Mouse (Mus musculus) urinary bladder, postnatal 36 days (tissue): ENCODE results near the gene Spa17.

Source experiments
- DNase-seq, 2 experiments: peaks; one replicate each; pipeline ENCODE4 v3.0.0; 2022; ENCODE audit warnings: low spot score in 2 of 2, mixed read lengths in 1 of 2

The Spa17 gene

DNA sequence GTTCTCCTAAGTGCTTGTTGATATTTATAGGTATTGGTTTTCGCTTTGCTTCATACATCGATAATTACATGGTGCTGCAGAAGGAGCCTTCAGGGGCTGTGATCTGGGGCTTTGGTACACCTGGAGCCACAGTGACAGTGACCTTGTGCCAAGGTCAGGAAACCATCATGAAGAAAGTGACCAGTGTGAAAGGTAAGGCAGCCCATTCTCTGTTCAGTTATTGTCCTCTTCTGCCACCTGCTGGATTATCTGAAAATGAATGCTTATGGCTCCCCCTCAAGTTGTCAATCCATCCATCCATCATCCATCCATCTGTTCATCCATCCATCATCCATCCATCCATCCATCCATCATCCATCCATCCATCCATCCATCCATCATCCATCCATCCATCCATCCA lies 3.2 kb upstream of the Spa17 start:
- DNase-seq: no peak

DNA sequence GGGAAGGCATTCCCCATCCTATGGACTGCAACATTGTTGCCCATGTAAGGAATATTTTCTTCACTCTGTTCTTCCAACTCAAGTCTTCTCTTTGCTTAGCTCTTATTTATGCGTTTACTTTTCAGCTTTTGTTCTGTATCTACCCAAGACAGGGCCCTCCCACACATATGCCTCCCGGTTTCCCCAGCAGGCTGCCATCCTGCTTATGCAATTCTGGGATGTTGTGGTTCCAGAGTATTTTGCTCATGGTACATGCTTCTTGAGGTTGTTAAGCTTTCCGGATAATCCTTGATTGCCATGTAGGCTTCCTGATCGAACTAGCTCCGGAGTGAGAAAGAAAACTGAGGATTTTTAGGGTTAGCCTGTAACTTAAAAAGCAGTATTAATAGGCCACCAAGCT lies 1.7 kb upstream of the Spa17 start:
- DNase-seq: no peak

DNA sequence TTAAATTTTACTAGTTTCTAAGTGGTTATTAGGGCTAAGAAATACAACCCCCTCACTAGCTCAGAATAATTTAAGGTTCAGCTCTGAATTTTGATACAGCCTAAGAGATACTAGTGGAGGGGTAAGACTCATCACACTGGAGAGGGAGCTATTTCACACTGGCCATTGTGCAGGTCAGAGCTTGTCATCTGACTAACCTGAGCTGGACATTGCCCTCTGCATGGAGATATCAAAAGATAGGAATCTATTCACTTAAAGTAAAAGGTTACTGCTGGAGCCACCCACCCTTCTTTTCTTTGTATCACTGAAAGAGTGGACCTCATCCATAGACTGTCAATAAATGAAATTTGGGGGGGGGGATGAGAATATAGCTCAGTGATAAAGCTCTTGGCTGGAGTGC lies 794 bp upstream of the Spa17 start:
- DNase-seq: no peak

DNA sequence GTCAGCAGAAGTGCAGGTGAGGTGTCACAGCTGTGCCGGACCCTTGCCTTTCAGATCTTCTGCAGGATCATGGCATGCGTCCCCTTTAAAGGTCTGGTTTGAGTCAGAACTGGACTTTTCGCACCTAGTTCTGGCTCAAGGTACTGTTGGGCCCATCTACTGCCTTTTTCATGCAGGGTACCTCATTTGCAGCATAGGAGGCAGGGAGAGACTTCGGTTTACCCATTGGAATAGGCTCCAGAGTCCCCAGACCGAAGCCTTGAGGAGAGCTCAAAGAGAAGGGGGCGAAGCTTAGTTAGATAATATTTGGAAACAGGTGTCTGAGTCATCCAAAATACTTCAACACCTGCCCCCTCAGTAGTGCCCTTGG lies 374 bp upstream of the Spa17 start:
- DNase-seq: no peak

DNA sequence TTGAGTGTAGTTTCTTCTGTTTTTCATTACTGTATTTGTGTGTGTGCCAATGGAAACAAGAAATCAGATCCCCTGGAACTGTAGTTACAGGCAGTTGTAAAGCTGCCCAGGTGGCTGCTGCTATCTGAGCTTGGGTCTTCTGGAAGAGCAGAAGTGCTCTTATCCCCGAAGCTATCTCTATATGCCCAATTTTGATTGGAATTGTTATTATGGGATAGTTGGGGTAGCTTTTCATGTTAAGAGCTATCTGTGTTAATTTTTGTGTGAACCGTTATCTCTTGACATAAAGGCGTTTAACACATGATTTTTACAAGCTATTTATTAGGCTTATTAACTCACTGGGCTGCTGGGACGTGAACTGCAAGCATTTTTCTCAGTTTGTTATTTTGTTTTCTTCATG lies 4.0 kb downstream of the Spa17 start:
- no peak for DNase-seq

DNA sequence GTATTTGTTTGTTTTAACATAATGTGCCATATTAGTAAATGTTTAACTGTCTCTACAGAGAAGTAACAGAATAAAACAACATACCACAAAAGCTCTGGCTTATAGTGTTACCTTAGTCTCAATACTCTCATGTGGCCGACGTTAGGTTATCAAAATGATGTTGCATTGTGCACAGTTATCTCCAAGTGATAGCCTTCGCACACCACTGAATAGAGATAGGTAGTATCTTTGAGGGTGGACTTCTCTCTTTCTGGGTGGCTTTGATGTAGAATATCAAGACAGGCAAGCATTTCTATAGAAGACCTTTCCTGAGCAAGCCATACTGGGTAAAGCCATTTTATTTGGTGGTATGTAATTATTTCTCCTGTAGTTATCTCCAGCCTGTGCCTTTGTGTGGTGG lies 8.4 kb downstream of the Spa17 start:
- no peak for DNase-seq

DNA sequence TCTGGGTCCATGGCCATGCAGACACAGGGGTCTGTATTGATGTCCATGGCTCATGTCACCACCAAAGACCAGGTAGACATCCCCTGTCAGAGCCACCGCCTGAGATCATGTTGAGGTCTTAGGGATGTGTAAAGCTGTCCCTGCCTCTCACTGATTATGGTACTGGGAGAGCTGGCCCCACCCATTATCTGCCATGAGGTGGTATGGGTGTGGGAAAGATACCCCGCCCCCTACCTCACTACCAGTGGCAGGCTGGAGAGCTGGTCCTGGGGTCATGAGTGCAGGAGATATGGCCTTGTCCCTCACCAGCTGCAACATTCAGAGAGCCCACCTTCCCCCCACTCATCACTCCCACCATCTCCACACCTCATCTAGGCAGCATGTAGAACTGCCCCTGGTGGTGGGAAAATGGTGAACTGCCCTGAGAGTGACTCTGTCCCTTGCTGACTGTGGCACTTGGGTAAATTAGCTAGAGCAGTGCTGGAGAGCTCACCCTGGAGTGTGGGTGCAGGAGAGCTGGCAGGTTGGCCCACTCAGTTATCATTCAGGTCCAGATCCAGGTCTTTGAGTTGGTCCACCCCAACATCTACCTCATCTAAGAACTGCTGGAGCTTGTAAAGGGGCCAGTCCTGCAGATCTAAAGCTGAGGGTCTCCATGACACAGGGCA lies 12.8 kb downstream of the Spa17 start:
- no peak for DNase-seq

DNA sequence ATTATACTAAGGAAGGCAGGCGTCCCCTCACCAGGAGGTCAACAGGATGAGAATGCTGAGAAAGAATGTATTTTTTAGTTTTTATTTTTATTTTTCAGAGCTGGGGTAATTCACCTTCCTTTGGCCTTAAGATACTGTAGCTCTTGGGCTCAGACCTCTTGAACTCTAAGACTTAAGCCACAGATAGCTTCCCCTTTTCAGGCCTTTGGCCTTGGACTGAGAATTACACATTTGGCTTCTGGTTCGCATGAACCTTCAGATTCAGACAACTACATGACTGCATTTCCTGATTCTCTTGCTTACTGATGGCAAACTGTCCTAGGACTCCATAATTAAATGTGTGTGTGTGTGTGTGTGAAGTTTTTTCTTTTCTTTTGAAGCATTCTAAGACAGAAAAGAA lies 14.9 kb downstream of the Spa17 start:
- DNase-seq: no peak

DNA sequence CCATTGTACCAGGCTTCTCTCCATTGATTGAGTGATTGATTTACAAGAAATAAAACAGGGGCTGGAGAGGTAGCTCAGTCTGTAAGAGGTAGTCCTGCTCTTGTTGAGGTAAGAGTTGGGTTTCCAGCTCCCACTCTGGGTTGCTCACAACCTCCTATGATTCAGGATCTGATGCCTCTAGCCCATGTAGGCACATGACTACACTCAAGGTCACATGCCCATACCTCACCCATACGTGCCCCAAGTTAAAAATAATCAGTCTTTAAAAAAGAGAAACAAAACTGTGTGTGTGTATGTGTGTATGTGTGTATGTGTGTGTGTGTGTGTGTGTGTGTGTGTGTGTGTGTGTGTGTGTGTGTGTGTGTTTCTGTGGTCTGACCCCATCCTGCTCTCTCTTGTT lies 18.0 kb downstream of the Spa17 start:
- no peak for DNase-seq

DNA sequence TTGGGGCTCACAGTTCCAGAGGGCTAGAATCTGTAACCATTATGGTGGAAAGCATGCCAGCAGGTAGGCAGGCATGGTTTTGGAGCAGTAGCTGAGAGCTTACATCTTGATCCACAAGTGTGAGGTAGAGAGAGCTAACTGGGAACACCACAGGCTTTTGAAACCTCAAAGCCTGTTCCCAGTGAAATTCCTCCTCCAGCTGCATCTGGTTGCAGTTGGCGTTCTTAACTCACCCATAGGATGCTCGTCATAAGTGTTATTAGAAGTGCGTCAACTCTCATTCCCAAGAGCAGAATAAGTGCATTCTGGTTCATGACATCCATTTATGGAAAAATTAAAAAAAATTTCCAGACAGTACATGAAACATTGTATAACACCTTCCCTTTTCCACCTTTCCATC lies 19.8 kb downstream of the Spa17 start:
- DNase-seq: no peak

DNA sequence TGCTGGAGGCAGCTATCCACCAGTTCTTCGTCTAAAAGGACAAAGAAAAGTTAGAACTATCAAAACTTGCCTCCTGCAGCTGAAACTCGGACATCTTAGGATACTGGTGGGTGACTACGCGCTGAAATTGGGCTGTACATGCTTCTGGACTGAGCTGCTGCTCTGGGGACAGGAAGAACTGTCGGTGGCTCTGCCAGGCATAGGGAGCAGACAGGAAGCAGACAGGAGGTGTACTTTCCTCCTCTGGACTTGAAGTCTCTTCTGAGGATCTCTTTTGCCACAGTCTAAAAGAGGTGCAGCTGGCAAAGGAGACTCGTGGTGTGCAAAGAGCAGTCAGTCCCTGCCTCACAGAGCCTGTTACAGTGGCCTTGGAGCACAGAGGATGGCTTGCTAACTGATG lies 20.9 kb downstream of the Spa17 start:
- no peak for DNase-seq

DNA sequence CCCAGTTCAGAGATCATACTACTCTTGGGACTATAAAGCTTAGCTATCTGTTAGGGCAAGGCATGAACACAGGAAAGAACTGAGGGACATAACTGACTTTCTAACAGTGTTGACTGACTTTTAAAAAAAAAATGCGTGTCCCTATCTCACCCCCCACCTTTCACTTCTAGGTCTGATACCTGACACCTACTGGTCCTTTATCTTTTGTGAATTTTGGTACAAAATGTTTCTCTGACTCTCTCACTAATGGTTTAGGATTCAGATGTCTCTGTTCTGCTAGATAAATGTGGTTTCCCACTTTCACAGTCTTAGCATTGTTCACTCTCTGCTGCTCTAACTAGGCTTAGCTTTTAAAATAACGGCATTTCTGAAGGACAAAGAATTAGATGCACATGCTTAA lies 21.5 kb downstream of the Spa17 start:
- no peak for DNase-seq

DNA sequence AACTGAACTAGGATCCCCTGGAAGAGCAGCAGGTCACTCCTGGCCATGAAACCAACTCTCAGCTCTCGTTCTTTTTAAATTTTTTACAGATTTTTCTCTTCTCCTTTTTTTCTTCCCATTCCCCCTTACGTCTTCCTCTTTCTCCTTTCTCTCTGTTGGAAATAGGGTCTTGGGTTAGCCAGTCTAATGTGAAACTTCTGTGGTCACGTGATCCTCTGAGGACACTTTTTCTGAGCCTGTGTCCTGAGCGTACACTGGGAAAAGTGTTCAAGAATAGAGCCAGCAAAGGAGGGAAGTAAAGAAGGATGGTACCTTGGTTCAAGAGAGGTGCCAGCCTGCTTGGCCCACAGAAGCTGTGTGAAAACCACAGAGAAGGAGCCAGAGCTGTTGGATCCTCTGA lies 23.1 kb downstream of the Spa17 start:
- DNase-seq: no peak

DNA sequence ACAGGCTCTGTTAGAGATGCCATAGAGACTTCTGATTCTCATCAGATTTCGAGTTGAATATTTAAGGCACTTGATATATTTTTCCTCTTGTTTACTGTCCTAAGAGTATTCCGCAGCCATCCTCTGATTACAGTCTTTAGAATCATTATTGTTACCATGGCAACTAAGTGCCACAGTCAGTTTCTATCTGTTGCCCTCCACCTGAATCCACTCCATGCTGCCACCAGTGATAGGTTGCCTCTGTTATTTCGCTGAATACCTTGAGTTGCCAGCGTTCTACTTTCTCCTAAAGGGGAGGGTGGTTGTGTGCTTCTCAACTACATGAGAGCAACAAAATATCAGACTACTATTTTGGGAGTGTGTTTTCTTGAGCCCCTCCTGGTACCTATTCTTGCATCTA lies 26.8 kb downstream of the Spa17 start:
- no peak for DNase-seq

DNA sequence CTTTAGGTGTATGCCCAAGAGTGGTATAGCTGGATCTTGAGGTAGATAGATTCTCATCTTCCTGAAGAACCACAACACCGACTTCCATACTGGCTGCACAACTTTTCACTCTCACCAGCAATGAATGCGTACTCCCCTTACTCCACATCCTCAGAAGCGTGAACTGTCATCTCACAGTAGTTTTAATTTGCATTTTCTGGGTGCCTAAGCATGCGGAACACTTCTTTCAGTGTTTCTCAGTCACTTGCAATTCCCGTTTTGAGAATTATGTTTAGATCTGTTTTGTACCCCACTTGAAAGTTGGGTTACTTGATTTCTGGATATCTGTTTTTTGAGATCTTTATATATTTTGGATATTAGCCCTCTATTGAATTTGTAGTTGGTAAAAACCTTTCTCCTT lies 29.9 kb downstream of the Spa17 start:
- DNase-seq: no peak

DNA sequence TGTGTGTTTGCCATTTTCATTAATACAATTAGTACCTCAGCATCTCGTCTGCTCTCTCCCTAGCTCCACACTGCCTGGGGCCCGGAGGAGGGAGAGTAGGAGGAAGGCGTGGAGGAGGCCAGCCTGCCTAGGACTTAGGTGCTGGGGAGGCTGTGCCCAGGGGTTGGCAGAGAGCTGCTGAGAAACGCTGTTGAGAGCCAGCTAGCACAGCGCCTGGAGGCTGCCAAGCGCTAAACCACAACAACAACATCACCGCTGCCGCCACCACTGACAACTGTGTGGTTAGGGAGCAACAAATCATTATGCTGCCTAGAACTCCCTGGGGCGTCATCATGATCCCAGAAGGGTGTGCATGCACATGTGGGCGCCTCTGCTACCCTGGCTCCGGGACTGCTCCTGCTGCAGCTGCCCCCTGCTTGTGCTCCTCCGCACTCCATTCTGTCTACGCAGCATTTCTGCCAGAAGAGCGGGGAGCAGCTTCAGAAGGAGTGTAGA lies 37.0 kb downstream of the Spa17 start:
- DNase-seq: no peak

DNA sequence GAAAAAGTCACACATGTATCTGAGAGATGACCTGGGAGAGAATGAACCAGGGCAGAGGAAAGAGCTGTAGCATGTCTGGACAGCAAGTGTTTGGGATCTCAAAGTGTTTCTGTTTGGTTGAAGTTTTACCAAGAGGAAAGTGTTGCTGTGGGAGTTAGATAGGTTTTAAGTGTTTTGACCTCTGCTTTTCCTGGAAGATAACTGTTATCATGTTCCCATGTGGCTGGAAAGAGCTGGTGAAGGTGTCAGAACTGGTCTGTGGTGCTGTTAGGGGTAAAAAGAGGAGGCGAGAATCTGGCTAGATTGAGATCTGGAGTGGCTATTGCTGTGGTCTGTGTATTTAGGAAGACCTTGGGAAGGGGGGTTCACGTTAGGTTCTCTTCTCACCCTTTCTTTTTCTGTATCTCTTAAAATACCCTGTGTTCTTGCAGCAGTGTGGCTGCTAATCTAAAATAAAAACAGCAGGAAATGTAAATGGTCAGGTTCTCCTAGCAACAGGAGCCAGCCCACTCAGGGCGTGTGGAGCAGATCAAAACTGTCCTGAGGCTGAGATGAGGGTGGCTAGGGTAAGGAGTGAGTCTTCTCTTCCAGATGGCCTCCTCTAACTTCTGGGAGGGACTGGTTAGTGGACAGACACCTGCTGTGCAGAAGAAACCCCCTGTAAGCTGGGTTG lies 41.2 kb downstream of the Spa17 start:
- no peak for DNase-seq

DNA sequence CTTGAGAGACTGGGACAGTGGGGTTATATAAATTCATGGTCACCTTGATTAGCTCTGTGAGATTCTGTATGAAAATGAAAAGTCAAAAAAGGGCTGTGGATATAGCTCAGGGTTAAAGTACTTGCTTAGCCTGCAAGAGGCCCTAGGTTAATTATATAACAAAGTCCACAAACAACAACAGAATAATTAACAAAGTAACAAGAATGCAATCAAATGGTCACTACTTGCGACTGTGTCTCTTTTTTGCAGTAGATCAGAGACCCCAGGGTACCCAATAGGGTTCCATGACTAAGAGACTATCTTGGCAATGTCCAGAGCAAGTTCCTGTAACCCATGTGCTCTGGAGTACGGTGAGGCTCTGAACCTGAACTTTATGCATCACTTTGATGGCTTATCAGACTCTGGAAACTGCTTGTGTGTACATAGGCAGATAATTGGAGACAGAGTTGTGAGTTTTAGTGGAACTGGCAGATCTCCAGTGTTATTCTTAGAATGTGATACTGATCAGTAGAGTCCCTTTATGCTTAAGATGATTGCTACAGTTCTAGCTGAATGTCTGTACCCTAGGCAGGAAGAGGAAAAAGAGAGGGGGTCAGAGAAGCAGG lies 44.2 kb downstream of the Spa17 start:
- DNase-seq: no peak

DNA sequence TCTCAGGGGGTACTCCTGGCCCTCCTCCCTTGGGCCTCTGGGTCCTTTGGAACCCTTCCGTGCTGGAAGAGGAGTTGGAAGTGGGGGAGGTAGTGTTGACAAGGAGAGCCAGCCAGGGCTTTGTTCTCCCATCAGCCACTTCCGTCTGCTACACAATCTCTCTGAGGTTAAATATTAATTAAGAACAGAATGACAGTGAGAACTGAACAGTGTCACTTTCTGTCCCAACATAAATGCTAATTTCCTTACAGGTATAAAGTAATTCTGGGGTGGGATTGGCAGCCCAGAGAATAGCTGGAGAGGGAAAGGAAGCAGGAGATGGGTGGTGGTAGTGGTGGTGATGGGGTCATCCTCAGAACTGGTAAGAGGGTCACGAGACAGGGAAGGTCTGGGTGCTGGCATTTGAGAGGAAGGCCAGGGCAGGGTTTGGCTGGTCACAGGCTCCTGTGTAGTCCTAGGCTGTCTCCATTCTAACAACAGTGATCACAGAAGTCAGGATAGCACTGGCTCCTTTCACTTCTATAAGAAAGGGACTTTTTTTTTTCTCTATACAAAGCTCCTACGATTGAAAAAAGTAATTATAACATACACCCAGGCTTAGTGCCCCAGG lies 44.8 kb downstream of the Spa17 start:
- no peak for DNase-seq

DNA sequence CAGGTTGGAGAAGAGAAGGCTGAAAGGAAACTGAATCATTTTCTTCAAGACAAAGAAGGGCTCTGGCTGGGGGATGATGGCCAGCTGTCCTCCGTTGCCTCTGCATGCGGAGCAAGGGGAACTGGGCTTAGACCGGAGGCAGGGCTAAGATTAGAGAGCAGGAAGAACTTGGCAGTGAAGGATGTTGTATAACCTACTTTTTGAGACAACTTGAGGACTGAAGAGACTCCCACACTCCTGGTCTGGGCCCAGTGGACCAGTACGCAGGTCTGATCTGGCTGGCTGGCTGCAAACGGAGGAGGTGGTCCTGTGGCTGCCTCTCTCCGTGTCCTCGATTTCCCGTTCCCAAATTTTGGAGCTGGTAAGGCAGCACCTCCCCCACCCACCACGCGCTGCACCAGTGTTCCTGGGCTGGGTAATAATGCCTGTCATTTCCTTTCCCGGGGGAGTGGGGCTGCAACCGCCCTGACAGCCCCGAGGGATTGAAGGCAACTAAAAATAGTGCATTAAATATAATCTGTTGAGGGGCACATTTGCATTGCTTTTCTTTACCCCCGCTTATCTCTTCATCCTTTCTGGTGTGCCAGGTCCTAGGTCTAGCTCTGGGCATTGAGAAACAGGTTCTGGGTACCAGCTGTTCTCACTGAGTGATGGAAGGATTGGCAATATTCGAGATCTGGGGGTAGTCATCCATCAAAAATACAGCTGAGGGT lies 45.5 kb downstream of the Spa17 start:
- no peak for DNase-seq

DNA sequence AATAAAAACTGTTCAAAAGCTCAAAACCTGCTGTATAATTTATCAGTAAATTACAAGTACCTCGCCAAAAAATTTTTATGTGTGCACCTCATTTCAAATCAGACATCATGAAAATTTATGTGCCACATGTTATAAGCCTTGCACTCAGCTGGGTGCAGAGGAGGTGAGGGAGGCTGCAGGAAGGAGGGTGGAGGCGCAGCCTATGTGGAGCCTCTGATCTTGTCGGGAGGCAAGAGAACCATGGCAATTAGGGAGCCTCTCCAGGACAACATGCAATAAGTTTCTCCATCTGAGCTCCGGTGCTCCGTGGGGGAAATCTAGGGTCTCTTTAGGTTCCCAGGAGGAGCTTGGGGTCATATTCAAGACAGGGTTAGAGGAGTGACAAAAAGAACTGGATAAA lies 46.1 kb downstream of the Spa17 start:
- no peak for DNase-seq

DNA sequence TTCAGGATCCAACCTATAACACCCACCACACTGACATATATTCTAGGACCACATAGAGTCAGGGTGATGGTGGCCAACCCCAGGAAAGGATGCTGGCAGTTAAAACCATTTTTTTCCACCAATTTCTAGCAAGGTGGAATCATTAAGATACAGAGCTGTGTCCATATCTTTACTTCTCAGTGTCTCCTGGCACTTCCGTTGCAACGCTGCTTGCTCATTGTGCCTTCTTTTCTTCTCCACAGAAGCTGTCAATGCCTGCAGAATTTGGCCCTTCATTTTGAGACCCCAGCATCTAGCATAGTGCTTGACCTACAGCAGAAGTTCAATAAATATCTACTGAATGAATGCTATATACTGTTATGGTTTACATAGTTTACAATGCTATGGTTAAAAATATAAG lies 46.5 kb downstream of the Spa17 start:
- DNase-seq: no peak
